Mouse (Mus musculus): ENCODE data around the gene Pid1.

The Pid1 gene

GRCm38 (mm10) chr1:84363967-84364366 is at the start of gene Pid1:
Gene Pid1, minus strand, starts transcription at chr1:84364180.
- ATAC-seq (ENCODE audit: insufficient number of reproducible peaks, low FRiP score, low TSS enrichment): no peak

- no peak for ATAC-seq (ENCODE audit: insufficient number of reproducible peaks, low FRiP score, low TSS enrichment)
Measured at GRCm38 (mm10) chr1:84409514-84409913, 45.5 kb upstream of the Pid1 start.

- ATAC-seq (ENCODE audit: insufficient number of reproducible peaks, low FRiP score, low TSS enrichment): no peak
Measured at GRCm38 (mm10) chr1:84408873-84409272, 44.9 kb upstream of the Pid1 start.

GRCm38 (mm10) chr1:84406891-84407290 is 42.9 kb upstream of the Pid1 start:
- no peak for ATAC-seq (ENCODE audit: insufficient number of reproducible peaks, low FRiP score, low TSS enrichment)

GRCm38 (mm10) chr1:84405551-84406290 is 41.7 kb upstream of the Pid1 start:
- no peak for ATAC-seq (ENCODE audit: insufficient number of reproducible peaks, low FRiP score, low TSS enrichment)

GRCm38 (mm10) chr1:84404880-84405279 is 40.9 kb upstream of the Pid1 start:
- no peak for ATAC-seq (ENCODE audit: insufficient number of reproducible peaks, low FRiP score, low TSS enrichment)

GRCm38 (mm10) chr1:84402154-84402553 is 38.2 kb upstream of the Pid1 start:
- no peak for ATAC-seq (ENCODE audit: insufficient number of reproducible peaks, low FRiP score, low TSS enrichment)

- ATAC-seq (ENCODE audit: insufficient number of reproducible peaks, low FRiP score, low TSS enrichment): no peak
Measured at GRCm38 (mm10) chr1:84399671-84400070, 35.7 kb upstream of the Pid1 start.

GRCm38 (mm10) chr1:84399118-84399517 is 35.1 kb upstream of the Pid1 start:
- no peak for ATAC-seq (ENCODE audit: insufficient number of reproducible peaks, low FRiP score, low TSS enrichment)

GRCm38 (mm10) chr1:84396787-84397186 is 32.8 kb upstream of the Pid1 start:
- no peak for ATAC-seq (ENCODE audit: insufficient number of reproducible peaks, low FRiP score, low TSS enrichment)

- ATAC-seq (ENCODE audit: insufficient number of reproducible peaks, low FRiP score, low TSS enrichment): no peak
Measured at GRCm38 (mm10) chr1:84395928-84396327, 31.9 kb upstream of the Pid1 start.

- no peak for ATAC-seq (ENCODE audit: insufficient number of reproducible peaks, low FRiP score, low TSS enrichment)
Measured at GRCm38 (mm10) chr1:84390961-84391360, 27.0 kb upstream of the Pid1 start.

GRCm38 (mm10) chr1:84387616-84388015 is 23.6 kb upstream of the Pid1 start:
- no peak for ATAC-seq (ENCODE audit: insufficient number of reproducible peaks, low FRiP score, low TSS enrichment)

GRCm38 (mm10) chr1:84386481-84387146 is 22.6 kb upstream of the Pid1 start:
- ATAC-seq (ENCODE audit: insufficient number of reproducible peaks, low FRiP score, low TSS enrichment): no peak

GRCm38 (mm10) chr1:84382709-84383108 is 18.7 kb upstream of the Pid1 start:
- ATAC-seq (ENCODE audit: insufficient number of reproducible peaks, low FRiP score, low TSS enrichment): no peak

- no peak for ATAC-seq (ENCODE audit: insufficient number of reproducible peaks, low FRiP score, low TSS enrichment)
Measured at GRCm38 (mm10) chr1:84382064-84382463, 18.1 kb upstream of the Pid1 start.

- ATAC-seq (ENCODE audit: insufficient number of reproducible peaks, low FRiP score, low TSS enrichment): peak; percentile 52; the same call in 1 of the 2 replicates
Measured at GRCm38 (mm10) chr1:84380895-84381294, 16.9 kb upstream of the Pid1 start.

GRCm38 (mm10) chr1:84367733-84368132 is 3.8 kb upstream of the Pid1 start:
- ATAC-seq (ENCODE audit: insufficient number of reproducible peaks, low FRiP score, low TSS enrichment): no peak

GRCm38 (mm10) chr1:84366553-84366952 is 2.6 kb upstream of the Pid1 start:
- ATAC-seq (ENCODE audit: insufficient number of reproducible peaks, low FRiP score, low TSS enrichment): no peak

- ATAC-seq (ENCODE audit: insufficient number of reproducible peaks, low FRiP score, low TSS enrichment): no peak
Measured at GRCm38 (mm10) chr1:84362709-84363617, 1.0 kb downstream of the Pid1 start.

GRCm38 (mm10) chr1:84362209-84362608 is 1.8 kb downstream of the Pid1 start:
- no peak for ATAC-seq (ENCODE audit: insufficient number of reproducible peaks, low FRiP score, low TSS enrichment)
